Comparison of ENCODE assay signal across 8 mouse cellular contexts in genomic region chr8:109075006-109075405, GRCm38 (mm10).
DNase-seq lines count a peak whose midpoint lies in the region; ATAC-seq lines count a peak whose summit lies in the region.

No protein-coding gene starts in this region.

- H3K9me3 ChIP-seq in heart, embryonic 13.5 days: peaks cover 9% of the 10 kb centered on the region; the same call in 1 of the 2 replicates
- peaks cover 3% of the 10 kb centered on the region; the same call in 1 of the 2 replicates for H3K9me3 ChIP-seq in embryonic facial prominence, embryonic 15.5 days (replicated peaks)
- H3K9me3 ChIP-seq in limb, embryonic 12.5 days: peaks cover 6% of the 10 kb centered on the region; the same call in 1 of the 2 replicates
- H3K9me3 ChIP-seq in neural tube, embryonic 12.5 days: peaks cover 8% of the 10 kb centered on the region; the same call in 1 of the 2 replicates

- peak overlapping the region; percentile 55; the same call in 1 of the 2 replicates for H3K9ac ChIP-seq in heart, embryonic 13.5 days
- H3K9ac ChIP-seq in embryonic facial prominence, embryonic 15.5 days: no peak overlapping the region
- H3K9ac ChIP-seq in limb, embryonic 12.5 days (replicated peaks): no peak overlapping the region
- no peak overlapping the region for H3K9ac ChIP-seq in neural tube, embryonic 12.5 days

- peak overlapping the region; percentile 68 for H3K4me2 ChIP-seq in heart, embryonic 13.5 days
- H3K4me2 ChIP-seq in embryonic facial prominence, embryonic 15.5 days (replicated peaks): peak overlapping the region; percentile 49
- H3K4me2 ChIP-seq in limb, embryonic 12.5 days: peak overlapping the region; percentile 54
- peak overlapping the region; percentile 51 for H3K4me2 ChIP-seq in neural tube, embryonic 12.5 days (replicated peaks)

- 0 out of 2 replicates have a peak, but pooled peaks cover 7% of the 10 kb centered on the region for H3K4me1 ChIP-seq in heart, embryonic 13.5 days
- H3K4me1 ChIP-seq in embryonic facial prominence, embryonic 15.5 days: no peaks in the 10 kb centered on the region
- H3K4me1 ChIP-seq in limb, embryonic 12.5 days (replicated peaks): no peaks in the 10 kb centered on the region; the same call in 1 of the 2 replicates
- no peaks in the 10 kb centered on the region for H3K4me1 ChIP-seq in neural tube, embryonic 12.5 days

- no peak for ATAC-seq in heart, embryonic 13.5 days (ENCODE audit: extremely low read depth, insufficient number of reproducible peaks, low FRiP score, low TSS enrichment)
- ATAC-seq in embryonic facial prominence, embryonic 15.5 days (ENCODE audit: insufficient number of reproducible peaks, low FRiP score, low TSS enrichment, low read depth): no peak
- no peak for ATAC-seq in limb, embryonic 12.5 days (ENCODE audit: insufficient number of reproducible peaks, insufficient read depth, low FRiP score, low TSS enrichment, low read depth)
- ATAC-seq in neural tube, embryonic 12.5 days (ENCODE audit: low FRiP score, low read depth): no peak
- no peak for ATAC-seq in megakaryocyte progenitor cell, adult 5-6 weeks (replicated peaks; ENCODE audit: poor library complexity)

- H3K27me3 ChIP-seq in heart, embryonic 13.5 days (replicated peaks): no peaks in the 10 kb centered on the region
- no peaks in the 10 kb centered on the region for H3K27me3 ChIP-seq in embryonic facial prominence, embryonic 15.5 days
- H3K27me3 ChIP-seq in limb, embryonic 12.5 days: no peaks in the 10 kb centered on the region
- H3K27me3 ChIP-seq in neural tube, embryonic 12.5 days (replicated peaks): no peaks in the 10 kb centered on the region

- H3K27ac ChIP-seq in heart, embryonic 13.5 days (replicated peaks): no peak overlapping the region
- H3K27ac ChIP-seq in embryonic facial prominence, embryonic 15.5 days (replicated peaks): no peak overlapping the region
- H3K27ac ChIP-seq in limb, embryonic 12.5 days: no peak overlapping the region
- no peak overlapping the region for H3K27ac ChIP-seq in neural tube, embryonic 12.5 days

- H3K4me3 ChIP-seq in heart, embryonic 13.5 days: peak overlapping the region; percentile 49
- peak overlapping the region; percentile 24 for H3K4me3 ChIP-seq in embryonic facial prominence, embryonic 15.5 days (replicated peaks)
- peak overlapping the region; percentile 39 for H3K4me3 ChIP-seq in limb, embryonic 12.5 days (replicated peaks)
- no peak overlapping the region for H3K4me3 ChIP-seq in neural tube, embryonic 12.5 days

- no peak for DNase-seq in heart, adult 18-20 months
- DNase-seq in cerebellum, adult 11 months: no peak
- DNase-seq in layer of hippocampus, postnatal 10 days (ENCODE audit: low spot score in 2 of 2): no peak

- 15% methylated on average over 12 of the region's 12 CpGs for WGBS in heart, embryonic 13.5 days
- WGBS in embryonic facial prominence, embryonic 15.5 days: 17% methylated on average over 12 of the region's 12 CpGs
- 19% methylated on average over 12 of the region's 12 CpGs for WGBS in limb, embryonic 12.5 days
- WGBS in neural tube, embryonic 12.5 days: 17% methylated on average over 12 of the region's 12 CpGs

- H3K36me3 ChIP-seq in heart, embryonic 13.5 days: no peaks in the 10 kb centered on the region
- H3K36me3 ChIP-seq in embryonic facial prominence, embryonic 15.5 days: no peaks in the 10 kb centered on the region
- H3K36me3 ChIP-seq in limb, embryonic 12.5 days: no peaks in the 10 kb centered on the region
- no peaks in the 10 kb centered on the region for H3K36me3 ChIP-seq in neural tube, embryonic 12.5 days
